Mouse (Mus musculus) MEL (cell line): ENCODE results near the gene Cabp7.

Experiments used
- CTCF ChIP-seq, 3 experiments: IDR thresholded peaks in 2 of 3; conservative IDR thresholded peaks in 1 of 3; 2 replicates each; pipeline ENCODE4 v1.5.1; 2011 to 2012; ENCODE audit warnings: low read length in 3 of 3, low read depth in 2 of 3, mild to moderate bottlenecking in 2 of 3, improper control_type of control experiment in 1 of 3, inconsistent platforms in 1 of 3, mixed read lengths in 1 of 3, moderate library complexity in 1 of 3; ENCODE audit not compliant: control insufficient read depth in 1 of 3, insufficient read depth in 1 of 3, poor library complexity in 1 of 3, severe bottlenecking in 1 of 3
- GABPA ChIP-seq: IDR thresholded peaks from 2 replicates; pipeline ENCODE4 v1.6.1; 2012; ENCODE audit warnings: low read depth, mild to moderate bottlenecking, inconsistent platforms, low read length, improper control_type of control experiment, moderate library complexity

DNA sequence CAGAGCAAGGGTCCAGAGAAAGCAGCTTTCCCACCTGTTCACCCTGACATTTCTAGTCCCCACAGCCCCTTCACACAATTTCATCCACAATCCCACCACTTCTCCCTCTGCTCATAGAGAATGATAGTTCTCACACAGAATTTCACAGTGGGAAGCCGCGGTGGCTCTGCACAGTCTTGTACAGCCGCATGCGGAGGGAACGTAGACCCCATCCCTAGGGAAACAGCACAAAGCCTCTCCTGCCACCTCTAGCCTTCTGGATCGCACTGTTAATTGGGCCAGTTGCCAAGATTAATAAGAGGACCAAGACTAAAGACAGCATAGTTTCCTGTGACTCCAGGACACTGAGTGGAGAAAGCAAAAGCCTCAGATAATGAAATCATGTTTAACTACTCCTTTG lies 45.0 kb upstream of the Cabp7 start:
- no peak for TF ChIP-seq GABPA
- no peak for TF ChIP-seq CTCF (IDR thresholded peaks at IDR 0.05 in 2 of 3, conservative IDR thresholded peaks at IDR 0.05 in 1 of 3; ENCODE audit: control insufficient read depth in 1 of 3, insufficient read depth in 1 of 3, low read depth in 2 of 3, low read length in 3 of 3, poor library complexity in 1 of 3, severe bottlenecking in 1 of 3)
